Mouse (Mus musculus): ENCODE data around the gene Dzip1.

Gene Dzip1

GRCm38 (mm10) chr14:118868102-118868724 lies 57.0 kb downstream of the Dzip1 start:
- DNase-seq: no peak

DNA sequence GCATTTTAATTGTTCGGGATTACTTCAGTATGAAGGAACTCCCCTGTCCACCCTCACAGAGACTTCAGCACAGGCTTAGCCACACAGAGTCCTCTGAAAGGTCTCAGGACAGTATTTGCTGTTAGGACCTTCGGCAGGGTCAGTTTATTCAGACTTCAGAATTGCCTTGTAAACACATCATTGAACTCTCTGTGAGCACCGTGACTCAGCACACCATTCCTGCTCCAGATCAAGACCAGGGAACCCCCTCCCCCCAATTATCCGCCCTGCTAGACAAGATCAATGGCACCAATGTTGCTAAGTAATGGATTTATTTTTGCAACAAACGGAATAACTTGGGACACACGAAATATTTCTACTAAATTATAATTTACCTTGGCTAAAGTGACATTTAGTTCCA lies 57.9 kb downstream of the Dzip1 start:
- no peak for DNase-seq

- DNase-seq: no peak
Observed at GRCm38 (mm10) chr14:118866014-118866811, 59.0 kb downstream of the Dzip1 start.

DNA sequence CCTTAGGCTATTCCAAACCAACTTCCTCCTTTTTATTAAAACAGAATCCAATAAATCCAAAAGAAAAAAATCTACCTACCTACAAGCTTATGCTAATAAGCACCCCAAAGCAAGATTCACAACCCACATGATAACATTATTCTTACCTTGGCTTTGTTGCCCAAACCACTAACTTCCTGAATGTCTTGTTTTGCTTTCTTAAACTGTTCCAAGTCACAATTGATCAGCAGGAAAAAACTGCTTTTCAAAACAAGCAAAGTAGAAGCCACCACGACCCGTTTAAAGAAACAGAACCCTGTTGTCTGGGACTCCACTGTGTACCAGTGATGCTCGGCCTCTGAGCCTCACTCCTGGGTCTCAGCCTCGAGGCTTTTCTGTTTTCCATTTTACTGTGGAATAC lies 60.4 kb downstream of the Dzip1 start:
- DNase-seq: no peak

- peak; percentile 26 to 45 for DNase-seq
Observed at GRCm38 (mm10) chr14:118862253-118862652, 63.0 kb downstream of the Dzip1 start.

- no peak for DNase-seq
Observed at GRCm38 (mm10) chr14:118858318-118858717, 66.9 kb downstream of the Dzip1 start.

DNA sequence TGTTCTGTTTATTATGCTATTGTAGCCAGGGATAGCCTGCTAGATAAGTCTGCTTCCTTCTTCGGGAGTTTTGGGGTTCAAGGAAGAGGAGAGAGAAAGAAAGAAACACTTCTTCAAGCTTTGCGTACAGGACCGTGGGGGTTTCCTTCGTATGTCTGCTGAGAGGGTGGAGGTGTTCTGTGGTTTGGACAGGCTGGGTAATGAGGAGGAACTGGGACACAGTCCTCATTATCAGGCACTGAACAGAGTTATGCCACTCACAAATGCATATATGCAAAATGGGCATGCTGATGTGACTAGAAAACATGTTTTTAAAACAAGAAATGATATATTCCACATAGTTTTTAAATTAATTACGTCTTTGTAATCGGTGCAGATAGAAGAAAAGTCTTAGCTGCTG lies 68.7 kb downstream of the Dzip1 start:
- no peak for DNase-seq

- peak; percentile 45 to 58 for DNase-seq
Observed at GRCm38 (mm10) chr14:118855141-118855800, 70.0 kb downstream of the Dzip1 start.

DNA sequence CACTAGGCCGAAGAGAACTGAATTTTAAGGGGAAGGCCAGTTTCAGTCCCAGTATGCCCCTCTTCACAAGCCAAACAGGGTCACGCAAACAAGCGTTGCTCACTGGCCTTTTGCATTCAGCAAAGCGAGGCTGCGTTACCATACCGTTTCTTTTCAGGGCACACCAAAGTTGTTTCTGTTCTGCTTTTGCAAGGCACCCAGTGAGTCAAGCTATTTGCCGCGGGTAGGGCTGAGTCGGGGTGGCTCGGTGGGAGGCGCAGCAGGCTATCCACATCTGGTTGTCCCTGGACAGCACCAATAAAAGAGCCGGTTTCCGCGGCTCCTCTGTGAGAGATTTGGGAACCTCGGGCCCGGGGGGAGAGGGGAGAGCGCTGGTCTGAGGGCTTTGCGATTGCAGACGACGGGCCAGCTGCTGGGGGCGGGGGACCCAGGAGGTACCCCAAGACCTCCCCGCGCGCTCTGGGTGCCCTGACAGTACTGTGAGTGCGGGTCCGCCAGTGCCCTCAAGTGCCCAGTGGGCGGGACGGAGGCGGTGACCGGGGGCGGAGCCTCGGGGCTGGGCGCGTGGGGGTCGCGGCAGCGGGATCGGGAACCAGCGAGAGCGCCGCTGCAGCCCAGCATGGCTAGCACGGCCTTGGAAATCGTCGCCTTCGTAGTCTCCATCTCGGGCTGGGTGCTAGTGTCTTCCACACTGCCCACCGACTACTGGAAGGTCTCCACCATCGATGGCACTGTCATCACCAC lies 70.7 kb downstream of the Dzip1 start:
- peak; percentile 51 to 65 for DNase-seq

- no peak for DNase-seq
Observed at GRCm38 (mm10) chr14:118851496-118852107, 73.7 kb downstream of the Dzip1 start.

DNA sequence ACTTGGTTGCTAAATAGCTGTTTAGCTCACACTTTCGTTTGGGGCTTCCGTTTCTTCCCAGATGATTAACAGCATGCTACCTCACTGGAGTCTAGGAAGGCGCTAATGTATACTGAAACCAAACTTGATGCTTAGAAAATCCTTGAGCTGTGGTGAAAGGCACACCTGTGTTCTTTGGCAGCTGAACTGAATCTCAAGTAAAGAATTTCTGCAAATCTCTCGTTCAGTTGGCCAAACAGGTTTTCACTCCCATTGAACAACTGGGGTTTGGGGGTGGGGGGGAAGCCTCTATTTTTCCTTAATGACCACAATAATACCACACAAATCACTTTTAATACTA lies 74.6 kb downstream of the Dzip1 start:
- DNase-seq: no peak

DNA sequence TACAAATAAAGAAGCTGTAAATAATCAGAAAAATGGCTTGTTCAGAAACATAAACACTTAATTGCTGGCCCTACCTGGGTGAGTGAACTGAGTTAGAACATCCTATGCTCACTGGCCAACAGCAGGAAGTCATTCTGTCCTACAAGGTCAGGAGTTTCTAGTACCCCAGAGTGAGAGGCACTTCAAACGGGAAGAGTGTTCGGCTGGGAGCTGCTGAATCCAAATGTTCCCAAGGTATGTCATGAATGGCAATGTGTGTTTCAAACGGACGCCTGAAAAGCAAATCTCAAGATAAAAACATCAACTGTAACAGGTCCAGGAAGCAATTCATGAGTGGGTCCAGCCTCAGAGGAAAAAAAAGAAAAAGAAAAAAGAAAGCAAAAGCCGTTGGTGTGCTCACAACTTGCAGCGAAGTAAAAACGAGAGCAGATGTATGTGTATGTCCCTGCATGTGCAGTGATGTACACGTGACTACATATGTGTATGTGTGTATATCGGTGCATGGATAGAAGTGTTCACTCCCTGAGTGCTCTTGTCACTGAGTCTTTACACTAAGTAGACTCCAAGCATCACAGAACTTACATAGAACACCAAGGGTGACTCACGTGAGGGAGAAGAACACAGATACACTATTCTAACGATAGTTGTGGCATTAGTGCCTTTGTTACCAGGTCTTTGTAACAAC lies 75.1 kb downstream of the Dzip1 start:
- no peak for DNase-seq

DNA sequence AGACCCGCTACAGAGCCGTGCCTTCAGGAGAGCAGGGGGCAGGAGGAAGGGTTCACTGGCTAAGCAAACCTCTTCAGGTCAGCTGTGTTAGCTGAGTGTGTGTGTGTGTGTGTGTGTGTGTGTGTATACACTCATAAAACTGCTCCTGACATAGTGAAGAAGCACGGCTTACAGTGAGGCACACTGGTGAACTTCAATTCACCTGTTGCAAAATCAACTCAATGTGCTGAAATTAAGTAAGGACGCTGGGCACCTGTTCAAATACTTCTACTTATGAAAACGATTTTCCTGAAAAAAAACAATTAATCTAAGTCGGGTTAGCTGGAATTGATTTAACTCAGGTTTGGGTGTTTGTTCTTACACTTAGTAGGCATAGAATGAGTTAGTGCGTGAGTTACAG lies 77.1 kb downstream of the Dzip1 start:
- no peak for DNase-seq

- no peak for DNase-seq
Observed at GRCm38 (mm10) chr14:118846834-118847233, 78.4 kb downstream of the Dzip1 start.

DNA sequence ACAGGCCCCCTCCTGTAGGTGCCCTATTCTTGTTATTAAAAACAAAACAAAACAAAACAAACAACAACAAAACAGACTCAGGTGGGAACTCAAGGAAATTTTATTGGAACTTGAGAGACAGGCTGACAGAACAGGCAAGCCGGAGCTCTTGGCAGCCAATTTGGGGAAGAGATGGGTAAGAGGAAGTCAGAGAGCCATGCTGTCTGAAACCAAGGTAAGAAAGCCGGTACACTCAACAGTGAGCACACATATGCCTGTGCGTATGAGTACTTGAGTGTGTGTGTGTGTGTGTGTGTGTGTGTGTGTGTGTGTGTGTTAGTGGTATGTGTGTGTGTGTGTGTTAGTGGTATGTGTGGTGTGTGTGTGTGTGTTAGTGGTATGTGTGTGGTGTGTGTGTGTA lies 82.9 kb downstream of the Dzip1 start:
- DNase-seq: no peak

GRCm38 (mm10) chr14:118840027-118840426 lies 85.2 kb downstream of the Dzip1 start:
- DNase-seq: no peak

DNA sequence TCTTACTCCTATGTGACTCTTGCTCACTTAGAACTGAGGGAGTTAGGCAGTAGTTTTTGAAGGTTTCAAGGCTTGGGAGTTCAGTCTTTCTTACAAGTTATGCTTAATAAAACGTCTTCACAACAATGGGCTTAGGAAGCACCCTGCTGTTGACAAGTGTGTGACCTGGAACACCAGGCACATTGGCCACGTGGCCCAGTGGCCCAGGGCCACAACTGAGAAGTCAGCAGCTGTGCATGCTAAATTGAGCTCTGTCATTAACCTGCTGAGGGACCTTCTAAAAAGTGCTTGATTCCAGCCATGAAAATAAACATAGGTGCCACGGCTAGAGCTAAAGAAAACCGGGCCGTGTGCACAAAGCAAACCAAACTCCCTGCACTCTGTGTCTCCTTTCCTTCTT lies 85.8 kb downstream of the Dzip1 start:
- no peak for DNase-seq

GRCm38 (mm10) chr14:118838556-118839120 lies 86.6 kb downstream of the Dzip1 start:
- DNase-seq: peak; percentile 58 to 60

DNA sequence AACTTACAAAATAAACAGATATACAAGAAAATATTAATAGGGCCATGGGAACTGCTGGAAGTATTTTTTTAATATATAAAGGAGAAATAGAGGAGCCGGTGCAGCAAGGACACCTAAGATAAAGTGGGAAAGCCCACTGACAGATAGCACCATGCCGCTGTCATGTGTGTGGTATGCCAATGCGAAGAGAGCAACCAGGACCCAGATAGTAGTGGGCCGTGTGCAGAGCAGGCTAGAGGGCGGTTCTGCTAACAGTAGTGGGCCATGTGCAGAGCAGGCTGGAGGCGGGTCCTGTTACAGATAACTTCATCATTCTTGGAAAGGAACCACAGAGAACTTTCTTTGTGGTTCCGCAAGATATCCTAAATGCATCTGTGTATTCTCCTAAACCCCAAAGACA lies 88.5 kb downstream of the Dzip1 start:
- no peak for DNase-seq

- DNase-seq: no peak
Observed at GRCm38 (mm10) chr14:118836145-118836544, 89.1 kb downstream of the Dzip1 start.

- peak; percentile 55 for DNase-seq
Observed at GRCm38 (mm10) chr14:118834313-118834712, 90.9 kb downstream of the Dzip1 start.

DNA sequence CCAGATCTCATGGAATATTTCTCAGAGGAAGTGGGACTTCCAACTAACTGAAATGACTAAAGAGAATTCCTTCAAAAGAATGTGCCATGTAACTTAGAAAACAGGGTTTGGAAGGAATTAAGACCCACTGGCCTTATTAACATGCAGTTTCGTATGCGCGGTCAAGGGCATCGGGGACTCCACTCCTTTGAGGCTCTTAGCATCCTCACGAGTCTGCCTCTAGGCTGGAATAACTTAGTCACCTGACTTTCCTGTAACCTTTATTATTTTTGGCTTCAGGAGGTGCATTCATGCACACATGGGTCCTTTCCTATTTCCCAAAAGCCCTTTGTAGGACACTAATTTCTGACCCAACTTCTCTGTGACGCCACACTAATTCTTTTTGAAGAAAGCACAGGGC lies 92.0 kb downstream of the Dzip1 start:
- no peak for DNase-seq

All from thymus, postnatal 36 days (tissue).